Mouse (Mus musculus): ENCODE data around the gene Mns1. TPM values are rescaled to one million over a fixed set of nuclear protein-coding genes. Genes with fewer than 3 reads are reported as not detected.
"Not testable (repeated sequence)": the region's sequence is repeated elsewhere in the genome, so short reads cannot be mapped to it uniquely, and the experiment has no call there.

Gene Mns1
- polyA plus RNA-seq, 1 experiment: 7.4 TPM

- Histone ChIP-seq H3K27ac (ENCODE audit: control insufficient read depth, insufficient read depth, low read length) (peak overlapping the region; percentile 100), H3K4me1 (replicated peaks; ENCODE audit: control insufficient read depth, insufficient read depth, low read length) (peaks cover 70% of the 10 kb centered on the region), H3K27me3 (ENCODE audit: control insufficient read depth, insufficient read depth, low read length) (no peaks in the 10 kb centered on the region), H3K36me3 (ENCODE audit: control insufficient read depth, insufficient read depth, low read length) (no peaks in the 10 kb centered on the region), H3K4me3 (ENCODE audit: control insufficient read depth, insufficient read depth, low read length) (peak overlapping the region; percentile 30; the same call in 1 of the 2 replicates)
- DNase-seq: peak; percentile 61
- TF ChIP-seq CTCF (IDR thresholded peaks at IDR 0.05; ENCODE audit: borderline replicate concordance, control insufficient read depth, extremely low read depth, insufficient read depth, low read length, poor library complexity): no peak
- TF ChIP-seq POLR2A (IDR thresholded peaks at IDR 0.05; ENCODE audit: control insufficient read depth, extremely low read depth, insufficient read depth, low read length, poor library complexity): peak; percentile 57; the same call in 1 of the 2 replicates
- WGBS: 23% methylated on average over 8 of the region's 8 CpGs
Measured at GRCm38 (mm10) chr9:72393869-72394341, 43.9 kb upstream of the Mns1 start.

GRCm38 (mm10) chr9:72400121-72400520 lies 37.7 kb upstream of the Mns1 start:
- 3% methylated on average over 4 of the region's 4 CpGs for WGBS
- peak overlapping the region; percentile 100 for H3K27ac ChIP-seq (ENCODE audit: control insufficient read depth, insufficient read depth, low read length)
- peak; percentile 26 for DNase-seq
- H3K36me3 ChIP-seq (ENCODE audit: control insufficient read depth, insufficient read depth, low read length): no peaks in the 10 kb centered on the region
- TF ChIP-seq POLR2A (IDR thresholded peaks at IDR 0.05; ENCODE audit: control insufficient read depth, extremely low read depth, insufficient read depth, low read length, poor library complexity) (no peak), CTCF (IDR thresholded peaks at IDR 0.05; ENCODE audit: borderline replicate concordance, control insufficient read depth, extremely low read depth, insufficient read depth, low read length, poor library complexity) (no peak)
- no peak overlapping the region for H3K4me3 ChIP-seq (ENCODE audit: control insufficient read depth, insufficient read depth, low read length)
- H3K27me3 ChIP-seq (ENCODE audit: control insufficient read depth, insufficient read depth, low read length): no peaks in the 10 kb centered on the region
- H3K4me1 ChIP-seq (replicated peaks; ENCODE audit: control insufficient read depth, insufficient read depth, low read length): peaks cover 57% of the 10 kb centered on the region

- H3K4me1 ChIP-seq (replicated peaks; ENCODE audit: control insufficient read depth, insufficient read depth, low read length): peaks cover 66% of the 10 kb centered on the region
- WGBS: 84% methylated on average over 4 of the region's 4 CpGs
- H3K27ac ChIP-seq (ENCODE audit: control insufficient read depth, insufficient read depth, low read length): peak overlapping the region; percentile 42; the same call in 1 of the 2 replicates
- not testable (repeated sequence) for H3K27me3 ChIP-seq (ENCODE audit: control insufficient read depth, insufficient read depth, low read length); H3K4me3 ChIP-seq (ENCODE audit: control insufficient read depth, insufficient read depth, low read length); H3K36me3 ChIP-seq (ENCODE audit: control insufficient read depth, insufficient read depth, low read length); DNase-seq
Measured at GRCm38 (mm10) chr9:72401769-72402168, 36.0 kb upstream of the Mns1 start.

- no peaks in the 10 kb centered on the region for H3K27me3 ChIP-seq (ENCODE audit: control insufficient read depth, insufficient read depth, low read length)
- H3K4me3 ChIP-seq (ENCODE audit: control insufficient read depth, insufficient read depth, low read length): no peak overlapping the region
- 46% methylated on average over 6 of the region's 6 CpGs for WGBS
- H3K36me3 ChIP-seq (ENCODE audit: control insufficient read depth, insufficient read depth, low read length): no peaks in the 10 kb centered on the region
- H3K27ac ChIP-seq (ENCODE audit: control insufficient read depth, insufficient read depth, low read length): peak overlapping the region; percentile 76
- TF ChIP-seq POLR2A (IDR thresholded peaks at IDR 0.05; ENCODE audit: control insufficient read depth, extremely low read depth, insufficient read depth, low read length, poor library complexity) (no peak), CTCF (IDR thresholded peaks at IDR 0.05; ENCODE audit: borderline replicate concordance, control insufficient read depth, extremely low read depth, insufficient read depth, low read length, poor library complexity) (no peak)
- peak; percentile 53 for DNase-seq
- peaks cover 59% of the 10 kb centered on the region for H3K4me1 ChIP-seq (replicated peaks; ENCODE audit: control insufficient read depth, insufficient read depth, low read length)
Measured at GRCm38 (mm10) chr9:72403421-72403820, 34.4 kb upstream of the Mns1 start.

- Histone ChIP-seq H3K4me1 (replicated peaks; ENCODE audit: control insufficient read depth, insufficient read depth, low read length) (peaks cover 53% of the 10 kb centered on the region), H3K36me3 (ENCODE audit: control insufficient read depth, insufficient read depth, low read length) (no peaks in the 10 kb centered on the region), H3K27me3 (ENCODE audit: control insufficient read depth, insufficient read depth, low read length) (no peaks in the 10 kb centered on the region), H3K4me3 (ENCODE audit: control insufficient read depth, insufficient read depth, low read length) (no peak overlapping the region), H3K27ac (ENCODE audit: control insufficient read depth, insufficient read depth, low read length) (peak overlapping the region; percentile 67)
- no peak for TF ChIP-seq CTCF (IDR thresholded peaks at IDR 0.05; ENCODE audit: borderline replicate concordance, control insufficient read depth, extremely low read depth, insufficient read depth, low read length, poor library complexity)
- no peak for TF ChIP-seq POLR2A (IDR thresholded peaks at IDR 0.05; ENCODE audit: control insufficient read depth, extremely low read depth, insufficient read depth, low read length, poor library complexity)
- DNase-seq: no peak
- WGBS: 93% methylated on average over 8 of the region's 8 CpGs
Measured at GRCm38 (mm10) chr9:72404446-72404845, 33.4 kb upstream of the Mns1 start.

GRCm38 (mm10) chr9:72404934-72405333 lies 32.9 kb upstream of the Mns1 start:
- no peaks in the 10 kb centered on the region for H3K27me3 ChIP-seq (ENCODE audit: control insufficient read depth, insufficient read depth, low read length)
- no peak for TF ChIP-seq CTCF (IDR thresholded peaks at IDR 0.05; ENCODE audit: borderline replicate concordance, control insufficient read depth, extremely low read depth, insufficient read depth, low read length, poor library complexity)
- no peak for TF ChIP-seq POLR2A (IDR thresholded peaks at IDR 0.05; ENCODE audit: control insufficient read depth, extremely low read depth, insufficient read depth, low read length, poor library complexity)
- H3K36me3 ChIP-seq (ENCODE audit: control insufficient read depth, insufficient read depth, low read length): no peaks in the 10 kb centered on the region
- WGBS: 95% methylated on average over 3 of the region's 3 CpGs
- peak; percentile 45 for DNase-seq
- no peak overlapping the region for H3K4me3 ChIP-seq (ENCODE audit: control insufficient read depth, insufficient read depth, low read length)
- H3K27ac ChIP-seq (ENCODE audit: control insufficient read depth, insufficient read depth, low read length): peak overlapping the region; percentile 67
- peaks cover 55% of the 10 kb centered on the region for H3K4me1 ChIP-seq (replicated peaks; ENCODE audit: control insufficient read depth, insufficient read depth, low read length)
